Mouse (Mus musculus): Measurements from ENCODE around the gene Phka1.

GRCm38 (mm10) chrX:102556906-102557305 is 87.1 kb downstream of the Phka1 start:
- TF ChIP-seq CTCF (IDR thresholded peaks at IDR 0.05; ENCODE audit: low read depth, low read length) (no peak), POLR2A (IDR thresholded peaks at IDR 0.05; ENCODE audit: borderline replicate concordance, low read depth, low read length) (no peak)
